23 mouse cellular contexts compared by ENCODE assay signal in genomic region chr15:102776218-102776850, GRCm38 (mm10). TPM values are rescaled to one million over a fixed set of nuclear protein-coding genes. Genes with fewer than 3 reads are reported as not detected.
DNase-seq lines count a peak whose midpoint lies in the region; ATAC-seq lines count a peak whose summit lies in the region.
"Had no signal": no experiment of that assay in that cellular context is flagged by ENCODE, and none has a peak within 500 bp of the region (broad histone marks: within the 10 kb centered on the region; RNA-seq: fewer than 3 reads in every experiment).

No protein-coding gene starts in this region.

- H3K27me3 ChIP-seq in hindbrain, embryonic 14.5 days (ENCODE audit: control insufficient read depth, insufficient read depth, low read length) = no peaks in the 10 kb centered on the region
- peaks cover 6% of the 10 kb centered on the region; the same call in 1 of the 2 replicates for H3K27me3 ChIP-seq in hindbrain, embryonic 12.5 days
- H3K27me3 ChIP-seq in neural tube, embryonic 13.5 days = 0 out of 2 replicates have a peak, but pooled peaks cover 3% of the 10 kb centered on the region
- H3K27me3 ChIP-seq: embryonic facial prominence, embryonic 12.5 days had no signal

- DNase-seq in cerebellum, postnatal 36 days = peak; percentile 12 to 14
- DNase-seq in hindbrain, embryonic 14.5 days (ENCODE audit: low spot score) = no peak
- no peak for DNase-seq in neural tube, embryonic 10.5 days (ENCODE audit: extremely low spot score, low spot score)
- DNase-seq in heart, postnatal 36 days = no peak
- DNase-seq in adrenal gland, postnatal 4 days (ENCODE audit: low spot score in 2 of 2) = no peak
- DNase-seq: adrenal gland, postnatal 14 days; cerebellum, adult 11-12 months; cerebellum, postnatal 10 days; gastrocnemius, postnatal 36 days; heart, adult 2 months; heart, postnatal 14 days; kidney, adult 2 months; kidney, postnatal 14 days; layer of hippocampus, postnatal 36 days; right cerebral cortex, postnatal 14 days had no signal

- WGBS in hindbrain, embryonic 14.5 days = 39% methylated on average over 11 of the region's 11 CpGs
- 43% methylated on average over 11 of the region's 11 CpGs for WGBS in hindbrain, embryonic 12.5 days
- 35% methylated on average over 11 of the region's 11 CpGs for WGBS in neural tube, embryonic 13.5 days

- no peak for ATAC-seq in cerebellum, adult (ENCODE audit: insufficient number of reproducible peaks, low FRiP score, low TSS enrichment)
- ATAC-seq in hindbrain, embryonic 14.5 days (ENCODE audit: low FRiP score) = no peak
- no peak for ATAC-seq in hindbrain, embryonic 12.5 days (ENCODE audit: low FRiP score)
- no peak for ATAC-seq in neural tube, embryonic 13.5 days (ENCODE audit: low read depth)
- ATAC-seq: inflammation-experienced regulatory T-cells, adult 6 months had no signal

- H3K4me2 ChIP-seq in hindbrain, embryonic 14.5 days (replicated peaks) = 0 out of 2 replicates have a peak overlapping the region, but pooled peaks have one; percentile 12
- H3K4me2 ChIP-seq in hindbrain, embryonic 12.5 days (replicated peaks) = no peak overlapping the region
- no peak overlapping the region for H3K4me2 ChIP-seq in neural tube, embryonic 13.5 days
- H3K4me2 ChIP-seq: embryonic facial prominence, embryonic 12.5 days; heart, embryonic 13.5 days had no signal

- H3K27ac ChIP-seq in hindbrain, embryonic 14.5 days = peak overlapping the region; percentile 52
- no peak overlapping the region for H3K27ac ChIP-seq in hindbrain, embryonic 12.5 days
- peak overlapping the region; percentile 71 for H3K27ac ChIP-seq in neural tube, embryonic 13.5 days (replicated peaks)
- H3K27ac ChIP-seq: embryonic facial prominence, embryonic 12.5 days; heart, adult 2 months; heart, embryonic 13.5 days; macrophage; stomach, postnatal 0 days had no signal

- H3K4me3 ChIP-seq in hindbrain, embryonic 14.5 days (replicated peaks; ENCODE audit: low read length) = no peak overlapping the region
- H3K4me3 ChIP-seq in hindbrain, embryonic 12.5 days = no peak overlapping the region
- no peak overlapping the region for H3K4me3 ChIP-seq in neural tube, embryonic 13.5 days
- H3K4me3 ChIP-seq: embryonic facial prominence, embryonic 12.5 days; heart, adult 2 months; heart, embryonic 13.5 days had no signal

- H3K36me3 ChIP-seq in hindbrain, embryonic 14.5 days (replicated peaks; ENCODE audit: control insufficient read depth, insufficient read depth) = no peaks in the 10 kb centered on the region
- no peaks in the 10 kb centered on the region for H3K36me3 ChIP-seq in hindbrain, embryonic 12.5 days
- H3K36me3 ChIP-seq in neural tube, embryonic 13.5 days = no peaks in the 10 kb centered on the region
- H3K36me3 ChIP-seq: embryonic facial prominence, embryonic 12.5 days; heart, embryonic 13.5 days had no signal

- no peaks in the 10 kb centered on the region for H3K9me3 ChIP-seq in hindbrain, embryonic 14.5 days (ENCODE audit: control insufficient read depth, low read length)
- no peaks in the 10 kb centered on the region for H3K9me3 ChIP-seq in hindbrain, embryonic 12.5 days (replicated peaks)
- no peaks in the 10 kb centered on the region for H3K9me3 ChIP-seq in neural tube, embryonic 13.5 days
- H3K9me3 ChIP-seq: embryonic facial prominence, embryonic 12.5 days; heart, embryonic 13.5 days had no signal

- 0 out of 2 replicates have a peak, but pooled peaks cover 6% of the 10 kb centered on the region for H3K4me1 ChIP-seq in hindbrain, embryonic 14.5 days (replicated peaks; ENCODE audit: control insufficient read depth, insufficient read depth, low read length)
- H3K4me1 ChIP-seq in hindbrain, embryonic 12.5 days = no peaks in the 10 kb centered on the region
- H3K4me1 ChIP-seq in neural tube, embryonic 13.5 days (replicated peaks) = peaks cover 13% of the 10 kb centered on the region
- H3K4me1 ChIP-seq: embryonic facial prominence, embryonic 12.5 days; heart, embryonic 13.5 days had no signal

- intact Hi-C loops in heart, postnatal 36 days (cut with DNase I) = no loop called here

- H3K9ac ChIP-seq in hindbrain, embryonic 14.5 days = no peak overlapping the region
- no peak overlapping the region for H3K9ac ChIP-seq in hindbrain, embryonic 12.5 days
- no peak overlapping the region for H3K9ac ChIP-seq in neural tube, embryonic 13.5 days
- H3K9ac ChIP-seq: embryonic facial prominence, embryonic 12.5 days; heart, embryonic 13.5 days had no signal

RNA-seq across cellular contexts. Expression of gene Calcoco1, which starts 54.4 kb away (rescaled TPM):
- polyA plus RNA-seq in hindbrain, embryonic 14.5 days (2014; fragmentation: Nextera tagmentation; extraction: Ambion mirVana) = 32.2 and 33.1 TPM in 2 replicates
- 47.3 and 49.1 TPM in 2 replicates for polyA plus RNA-seq in hindbrain, embryonic 12.5 days (2016; fragmentation: Nextera tagmentation; extraction: Ambion mirVana)
- 35.7 and 41.9 TPM in 2 replicates for polyA plus RNA-seq in neural tube, embryonic 13.5 days (2015; fragmentation: Nextera tagmentation; extraction: Ambion mirVana)
- total RNA-seq in heart, postnatal 36 days (2021) = 100 to 1,000 TPM; 111 to 137 TPM
- total RNA-seq in adrenal gland, postnatal 4 days (2021) = 100 to 1,000 TPM; 118 to 120 TPM

Comparison
In these comparisons a context has a peak if more than half of its experiments do, and no peak if none do; other contexts are left out.
1. DNase-seq: peak in cerebellum, postnatal 36 days (2 of 2); none in hindbrain, embryonic 14.5 days (single experiment), neural tube, embryonic 10.5 days (single experiment), heart, postnatal 36 days (0 of 2) and adrenal gland, postnatal 4 days (0 of 2).